Comparison of ENCODE assay signal across 8 mouse cellular contexts in genomic region chr2:166353447-166354111, GRCm38 (mm10).
A peak's percentile ranks its signal among the peaks of the same experiment; 100 is the strongest.
DNase-seq lines count a peak whose midpoint lies in the region; ATAC-seq and TF ChIP-seq lines count a peak whose summit lies in the region.

No protein-coding gene starts in this region.

- H3K36me3 ChIP-seq in kidney, embryonic 15.5 days = no peaks in the 10 kb centered on the region

- H3K9me3 ChIP-seq in kidney, embryonic 15.5 days (replicated peaks) = no peaks in the 10 kb centered on the region

- peaks cover 56% of the 10 kb centered on the region for H3K4me1 ChIP-seq in kidney, embryonic 15.5 days

- DNase-seq in 3T3-L1 (ENCODE audit: low read depth, low spot score) = peak; percentile 79
- peak; percentile 74 for DNase-seq in adrenal gland, postnatal 14 days
- peak; percentile 59 to 66 for DNase-seq in heart, adult 9 months (ENCODE audit: low spot score in 2 of 2)
- DNase-seq in natural killer cell, adult 2 months (ENCODE audit: low spot score in 2 of 2) = peak; percentile 8 to 16
- no peak for DNase-seq in layer of hippocampus, adult 2 months (ENCODE audit: low spot score in 2 of 2)
- no peak for DNase-seq in layer of hippocampus, adult 8-10 months (ENCODE audit: low spot score in 2 of 2)
- DNase-seq in urinary bladder, adult 18-20 months (ENCODE audit: low spot score in 2 of 2) = no peak

- peaks cover 42% of the 10 kb centered on the region for H3K27me3 ChIP-seq in kidney, embryonic 15.5 days

- no peak overlapping the region for H3K4me2 ChIP-seq in kidney, embryonic 15.5 days

- WGBS in kidney, embryonic 15.5 days = 47% methylated on average over 12 of the region's 12 CpGs

- H3K27ac ChIP-seq in kidney, embryonic 15.5 days = peak overlapping the region; percentile 45; the same call in 1 of the 2 replicates
- H3K27ac ChIP-seq in layer of hippocampus, adult 2 months = no peak overlapping the region

- H3K9ac ChIP-seq in kidney, embryonic 15.5 days = no peak overlapping the region

- ATAC-seq in kidney, embryonic 15.5 days (replicated peaks; ENCODE audit: low FRiP score) = no peak

- no peak overlapping the region for H3K4me3 ChIP-seq in kidney, embryonic 15.5 days (replicated peaks)
- H3K4me3 ChIP-seq in layer of hippocampus, adult 2 months = no peak overlapping the region

- TF ChIP-seq CTCF in layer of hippocampus, adult 2 months (conservative IDR thresholded peaks at IDR 0.05) = no peak

Comparison
In these comparisons a context has a peak if more than half of its experiments do, and no peak if none do; other contexts are left out.
1. DNase-seq: peak in 3T3-L1 (single experiment), adrenal gland, postnatal 14 days (single experiment), heart, adult 9 months (2 of 2) and natural killer cell, adult 2 months (2 of 2); none in layer of hippocampus, adult 2 months (0 of 2), layer of hippocampus, adult 8-10 months (0 of 2) and urinary bladder, adult 18-20 months (0 of 2).